Mouse (Mus musculus): Measurements from ENCODE around the gene Rnf224.

DNA sequence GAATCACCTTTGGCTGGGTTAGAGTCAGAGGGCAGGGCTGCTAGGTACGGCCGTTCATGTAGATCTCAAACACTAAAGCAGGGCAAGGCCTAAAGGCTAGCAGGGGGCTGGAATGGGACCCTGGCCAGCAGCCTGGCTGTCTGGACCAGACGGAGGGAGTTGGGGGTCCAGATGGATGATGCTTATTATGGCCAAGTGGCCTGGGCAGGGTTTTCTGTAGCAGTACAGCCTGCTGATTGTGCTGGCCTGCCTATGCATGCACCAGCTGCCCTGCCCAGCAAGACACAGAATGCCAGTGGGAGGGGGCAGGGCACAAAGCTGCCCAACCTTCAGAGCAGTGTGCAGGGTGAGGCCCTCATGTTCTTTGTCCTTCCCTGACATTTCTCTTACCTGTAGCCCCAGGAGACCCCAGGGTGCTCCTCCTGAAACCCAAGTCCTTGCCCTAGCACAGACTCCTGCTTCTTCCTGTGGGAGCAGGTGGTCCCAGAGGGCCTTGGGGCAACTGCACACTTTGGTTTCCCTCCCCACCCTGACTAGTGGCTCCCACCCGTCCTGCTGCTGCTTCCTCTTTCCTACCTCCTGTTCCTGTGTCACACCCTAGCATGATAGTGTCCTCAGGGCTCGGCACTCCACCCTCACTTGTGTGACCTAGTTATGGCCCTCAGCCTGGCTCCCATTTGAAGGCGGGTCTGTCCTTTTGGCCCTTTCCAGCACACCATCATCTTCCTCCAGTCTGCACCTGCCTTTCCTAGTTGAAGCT is 29.5 kb upstream of the Rnf224 start:
- TF ChIP-seq CTCF (IDR thresholded peaks at IDR 0.05; ENCODE audit: low read depth, low read length) = no peak
- TF ChIP-seq POLR2A (IDR thresholded peaks at IDR 0.05; ENCODE audit: borderline replicate concordance, low read depth, low read length) = no peak

Data from bone marrow macrophage, adult 2 months (primary cell).